Mouse (Mus musculus) stomach, postnatal 0 days (tissue): ENCODE data around the gene Tedc1. TPM values are rescaled to one million over a fixed set of nuclear protein-coding genes. Genes with fewer than 3 reads are reported as not detected.

ENCODE experiments used
- ATAC-seq: fragments of 200-750 bp; cut with Nextera tagmentation; 2 replicates; pipeline ENCODE4 v1.8.0; 2017; ENCODE audit not compliant: low FRiP score, low TSS enrichment
- DNase-seq: peaks from one replicate; pipeline ENCODE4 v3.0.0-alpha.2; 2016; ENCODE audit warnings: low spot score
- H3K27ac ChIP-seq: fragments of 300-500 bp; sonication (generic); replicated peaks from 2 replicates; pipeline ENCODE4 v1.5.1; 2014; ENCODE audit warnings: mild to moderate bottlenecking, control low read depth
- H3K27me3 ChIP-seq: fragments of 300-500 bp; sonication (generic); 2 replicates; pipeline ENCODE4 v1.6.1; 2014; ENCODE audit warnings: low read length; ENCODE audit not compliant: control insufficient read depth, insufficient read depth
- H3K36me3 ChIP-seq: fragments of 300-500 bp; sonication (generic); 2 replicates; pipeline ENCODE4 v1.6.1; 2014; ENCODE audit warnings: low read length, mixed read lengths; ENCODE audit not compliant: control insufficient read depth, insufficient read depth
- H3K4me1 ChIP-seq: fragments of 300-500 bp; sonication (generic); replicated peaks from 2 replicates; pipeline ENCODE4 v1.6.1; 2014; ENCODE audit warnings: antibody characterized with exemption; ENCODE audit not compliant: control insufficient read depth, insufficient read depth
- H3K4me2 ChIP-seq: fragments of 300-500 bp; sonication (generic); replicated peaks from 2 replicates; pipeline ENCODE4 v1.6.1; 2014; ENCODE audit warnings: low read depth, mild to moderate bottlenecking, control low read depth, moderate library complexity
- H3K4me3 ChIP-seq: fragments of 300-500 bp; sonication (generic); 2 replicates; pipeline ENCODE4 v1.5.1; 2014; ENCODE audit warnings: low read depth, low read length, control low read depth
- H3K9ac ChIP-seq: fragments of 300-500 bp; sonication (generic); 2 replicates; pipeline ENCODE4 v1.6.1; 2014; ENCODE audit warnings: mild to moderate bottlenecking, low read length, control low read depth, mixed read lengths
- H3K9me3 ChIP-seq: fragments of 300-500 bp; sonication (generic); 2 replicates; pipeline ENCODE4 v1.6.1; 2016; ENCODE audit warnings: low read length; ENCODE audit not compliant: control insufficient read depth
- CTCF ChIP-seq: IDR thresholded peaks from 2 replicates; pipeline ENCODE4 v1.5.1; 2016; ENCODE audit warnings: antibody characterized with exemption, low read depth, mild to moderate bottlenecking, moderate library complexity
- EP300 ChIP-seq: optimal IDR thresholded peaks from 2 replicates; pipeline ENCODE3; 2016; ENCODE audit warnings: antibody characterized with exemption
- WGBS: fragments of 180-500 bp; shearing (Covaris S2); extraction: QIAGEN DNeasy Blood & Tissue Kit; methylation state at CpG from one replicate; pipeline ENCODE4 v1.1.7; 2014; 5-methylcytosine and 5-hydroxymethylcytosine counted together
- polyA plus RNA-seq: library from polyadenylated mRNA; unstranded; fragments of >200 nt; fragmentation: Nextera tagmentation; extraction: Ambion mirVana; gene quantifications from 2 replicates; pipeline ENCODE4 v1.2.1, GENCODE M21; 2015

Tedc1 gene
- polyA plus RNA-seq, 1 experiment from 2014 or later: 6.0 TPM

- H3K27ac ChIP-seq: no peak overlapping the region
- TF ChIP-seq EP300 (no peak), CTCF (no peak)
- no peak for DNase-seq
- no peak overlapping the region for H3K4me3 ChIP-seq
- 73% methylated on average over 4 of the region's 4 CpGs for WGBS
- no peak overlapping the region for H3K9ac ChIP-seq
- no peaks in the 10 kb centered on the region for H3K27me3 ChIP-seq
- H3K9me3 ChIP-seq: no peaks in the 10 kb centered on the region
- H3K36me3 ChIP-seq: no peaks in the 10 kb centered on the region
- no peak for ATAC-seq
- no peak overlapping the region for H3K4me2 ChIP-seq
- peaks cover 15% of the 10 kb centered on the region for H3K4me1 ChIP-seq
Observed at GRCm38 (mm10) chr12:113149341-113149740, 6.9 kb upstream of the Tedc1 start.

GRCm38 (mm10) chr12:113149896-113150295 lies 6.3 kb upstream of the Tedc1 start:
- Histone ChIP-seq H3K9me3 (no peaks in the 10 kb centered on the region), H3K4me1 (peaks cover 15% of the 10 kb centered on the region), H3K27me3 (no peaks in the 10 kb centered on the region), H3K4me2 (no peak overlapping the region), H3K9ac (no peak overlapping the region), H3K36me3 (no peaks in the 10 kb centered on the region), H3K27ac (no peak overlapping the region), H3K4me3 (no peak overlapping the region)
- ATAC-seq (no peak), DNase-seq (no peak)
- 74% methylated on average over 3 of the region's 3 CpGs for WGBS
- TF ChIP-seq CTCF (no peak), EP300 (no peak)

GRCm38 (mm10) chr12:113150591-113150990 lies 5.6 kb upstream of the Tedc1 start:
- Histone ChIP-seq H3K27me3 (no peaks in the 10 kb centered on the region), H3K4me1 (peaks cover 19% of the 10 kb centered on the region), H3K4me3 (no peak overlapping the region), H3K27ac (no peak overlapping the region), H3K36me3 (no peaks in the 10 kb centered on the region), H3K4me2 (no peak overlapping the region), H3K9ac (no peak overlapping the region), H3K9me3 (no peaks in the 10 kb centered on the region)
- TF ChIP-seq CTCF (no peak), EP300 (no peak)
- 68% methylated on average over 4 of the region's 4 CpGs for WGBS
- DNase-seq: no peak
- no peak for ATAC-seq

- no peak overlapping the region for H3K9ac ChIP-seq
- ATAC-seq (no peak), DNase-seq (no peak)
- no peak overlapping the region for H3K4me3 ChIP-seq
- H3K36me3 ChIP-seq: no peaks in the 10 kb centered on the region
- no peak overlapping the region for H3K27ac ChIP-seq
- no peak for TF ChIP-seq CTCF
- TF ChIP-seq EP300: no peak
- 59% methylated on average over 8 of the region's 8 CpGs for WGBS
- no peaks in the 10 kb centered on the region for H3K9me3 ChIP-seq
- peak overlapping the region; percentile 81; the same call in 1 of the 2 replicates for H3K4me2 ChIP-seq
- H3K4me1 ChIP-seq: peaks cover 19% of the 10 kb centered on the region
- H3K27me3 ChIP-seq: no peaks in the 10 kb centered on the region
Observed at GRCm38 (mm10) chr12:113151046-113151445, 5.2 kb upstream of the Tedc1 start.

- H3K4me2 ChIP-seq: peak overlapping the region; percentile 81
- under 1% methylated on average over 36 of the region's 36 CpGs for WGBS
- no peaks in the 10 kb centered on the region for H3K27me3 ChIP-seq
- no peaks in the 10 kb centered on the region for H3K9me3 ChIP-seq
- no peaks in the 10 kb centered on the region for H3K36me3 ChIP-seq
- TF ChIP-seq EP300: no peak
- no peak for TF ChIP-seq CTCF
- peak overlapping the region; percentile 61 for H3K9ac ChIP-seq
- ATAC-seq (no peak), DNase-seq (peak; percentile 69)
- H3K4me3 ChIP-seq: peak overlapping the region; percentile 48
- H3K4me1 ChIP-seq: peaks cover 15% of the 10 kb centered on the region
- peak overlapping the region; percentile 40; the same call in 1 of the 2 replicates for H3K27ac ChIP-seq
Observed at GRCm38 (mm10) chr12:113151661-113152271, 4.5 kb upstream of the Tedc1 start.

- WGBS: 24% methylated on average over 19 of the region's 19 CpGs
Observed at GRCm38 (mm10) chr12:113152272-113152661, 4.0 kb upstream of the Tedc1 start.

More at GRCm38 (mm10) chr12:113152272-113152661, 4.0 kb upstream of the Tedc1 start:
- ATAC-seq (no peak), DNase-seq (no peak)
- H3K9me3 ChIP-seq: no peaks in the 10 kb centered on the region
- H3K27ac ChIP-seq: peak overlapping the region; percentile 40; the same call in 1 of the 2 replicates
- H3K36me3 ChIP-seq: no peaks in the 10 kb centered on the region
- peak overlapping the region; percentile 61 for H3K9ac ChIP-seq
- H3K4me3 ChIP-seq: peak overlapping the region; percentile 48
- peaks cover 15% of the 10 kb centered on the region for H3K4me1 ChIP-seq
- peak overlapping the region; percentile 81 for H3K4me2 ChIP-seq
- H3K27me3 ChIP-seq: no peaks in the 10 kb centered on the region
- TF ChIP-seq EP300 (no peak), CTCF (no peak)
